Mouse (Mus musculus) adrenal gland, adult 8-10 months (tissue): ENCODE measurements around the gene Cpsf2. TPM values are rescaled to one million over a fixed set of nuclear protein-coding genes. Genes with fewer than 3 reads are reported as not detected.
"Not testable (repeated sequence)": the region's sequence is repeated elsewhere in the genome, so short reads cannot be mapped to it uniquely, and the experiment has no call there.

Experiments used
- DNase-seq: peaks from one replicate; pipeline ENCODE4 v3.0.0; 2022
- total RNA-seq, 4 experiments: library from RNA; stranded (reverse); gene quantifications; 2 replicates each; pipeline ENCODE4 v1.2.4; 2022

The Cpsf2 gene
- 10 to 100 TPM; 33.5 to 39.0 (median 37.2) TPM for total RNA-seq

GRCm38 (mm10) chr12:101975601-101976571 lies at the start of gene Cpsf2:
Cpsf2 (plus strand) TSS chr12:101975988.
- peak; percentile 67 for DNase-seq

- no peak for DNase-seq
Observed at GRCm38 (mm10) chr12:101928423-101928822, 47.4 kb upstream of the Cpsf2 start.

GRCm38 (mm10) chr12:101935223-101935622 lies 40.6 kb upstream of the Cpsf2 start:
- DNase-seq: no peak

- DNase-seq: no peak
Observed at GRCm38 (mm10) chr12:101937572-101937971, 38.2 kb upstream of the Cpsf2 start.

GRCm38 (mm10) chr12:101947986-101948385 lies 27.8 kb upstream of the Cpsf2 start:
- DNase-seq: no peak

- no peak for DNase-seq
Observed at GRCm38 (mm10) chr12:101948801-101949200, 27.0 kb upstream of the Cpsf2 start.

- DNase-seq: not testable (repeated sequence)
Observed at GRCm38 (mm10) chr12:101955821-101956220, 20.0 kb upstream of the Cpsf2 start.

GRCm38 (mm10) chr12:101957079-101957941 lies 18.5 kb upstream of the Cpsf2 start:
- DNase-seq: no peak

- peak; percentile 96 for DNase-seq
Observed at GRCm38 (mm10) chr12:101957942-101958544, 17.7 kb upstream of the Cpsf2 start, which contains the start of gene Atxn3. Atxn3 (minus strand) TSS chr12:101958246.

- DNase-seq: no peak
Observed at GRCm38 (mm10) chr12:101958556-101958955, 17.2 kb upstream of the Cpsf2 start.

GRCm38 (mm10) chr12:101958960-101959780 lies 16.6 kb upstream of the Cpsf2 start:
- DNase-seq: not testable (repeated sequence)

GRCm38 (mm10) chr12:101971311-101971710 lies 4.5 kb upstream of the Cpsf2 start:
- DNase-seq: no peak

GRCm38 (mm10) chr12:101972230-101972629 lies 3.6 kb upstream of the Cpsf2 start:
- DNase-seq: no peak

- no peak for DNase-seq
Observed at GRCm38 (mm10) chr12:101974571-101974970, 1.2 kb upstream of the Cpsf2 start.

- peak; percentile 60 for DNase-seq
Observed at GRCm38 (mm10) chr12:101975167-101975600, 604 bp upstream of the Cpsf2 start.

- DNase-seq: no peak
Observed at GRCm38 (mm10) chr12:101976651-101977403, 1.0 kb downstream of the Cpsf2 start.

- no peak for DNase-seq
Observed at GRCm38 (mm10) chr12:101977404-101977915, 1.7 kb downstream of the Cpsf2 start.

GRCm38 (mm10) chr12:101978162-101978561 lies 2.4 kb downstream of the Cpsf2 start:
- no peak for DNase-seq

GRCm38 (mm10) chr12:101978588-101978987 lies 2.8 kb downstream of the Cpsf2 start:
- DNase-seq: no peak

- DNase-seq: peak; percentile 39
Observed at GRCm38 (mm10) chr12:101979213-101979750, 3.5 kb downstream of the Cpsf2 start.
